Mouse (Mus musculus) layer of hippocampus, postnatal 36 days (tissue): ENCODE measurements around the gene Rnaseh2b. TPM values are rescaled to one million over a fixed set of nuclear protein-coding genes. Genes with fewer than 3 reads are reported as not detected.

ENCODE experiments used
- total RNA-seq, 2 experiments: library from RNA; stranded (reverse); gene quantifications; 2 replicates each; pipeline ENCODE4 v1.2.3; 2021

Rnaseh2b gene
- total RNA-seq, 2 experiments from 2014 or later: 10.4 to 13.0 TPM

Other genes starting within 250 kb of the Rnaseh2b start
- 1 to 10 TPM; 5.5 to 6.2 TPM for gene Dleu7, start 458 bp downstream of the Rnaseh2b start, total RNA-seq
- under 1 TPM; 0.38 to 0.55 TPM for gene Gucy1b2, start 163.7 kb downstream of the Rnaseh2b start, total RNA-seq